Mouse (Mus musculus) mature B cell (primary cell): ENCODE measurements around the gene D13Ertd608e.
"Not testable (repeated sequence)": the region's sequence is repeated elsewhere in the genome, so short reads cannot be mapped to it uniquely, and the experiment has no call there.

Experiments
- in situ Hi-C: fragments of 300-500 bp; cut with MboI; formaldehyde crosslinking; loops from 2 replicates; pipeline ENCODE4 v1.14.3; 2019

Gene D13Ertd608e

DNA sequence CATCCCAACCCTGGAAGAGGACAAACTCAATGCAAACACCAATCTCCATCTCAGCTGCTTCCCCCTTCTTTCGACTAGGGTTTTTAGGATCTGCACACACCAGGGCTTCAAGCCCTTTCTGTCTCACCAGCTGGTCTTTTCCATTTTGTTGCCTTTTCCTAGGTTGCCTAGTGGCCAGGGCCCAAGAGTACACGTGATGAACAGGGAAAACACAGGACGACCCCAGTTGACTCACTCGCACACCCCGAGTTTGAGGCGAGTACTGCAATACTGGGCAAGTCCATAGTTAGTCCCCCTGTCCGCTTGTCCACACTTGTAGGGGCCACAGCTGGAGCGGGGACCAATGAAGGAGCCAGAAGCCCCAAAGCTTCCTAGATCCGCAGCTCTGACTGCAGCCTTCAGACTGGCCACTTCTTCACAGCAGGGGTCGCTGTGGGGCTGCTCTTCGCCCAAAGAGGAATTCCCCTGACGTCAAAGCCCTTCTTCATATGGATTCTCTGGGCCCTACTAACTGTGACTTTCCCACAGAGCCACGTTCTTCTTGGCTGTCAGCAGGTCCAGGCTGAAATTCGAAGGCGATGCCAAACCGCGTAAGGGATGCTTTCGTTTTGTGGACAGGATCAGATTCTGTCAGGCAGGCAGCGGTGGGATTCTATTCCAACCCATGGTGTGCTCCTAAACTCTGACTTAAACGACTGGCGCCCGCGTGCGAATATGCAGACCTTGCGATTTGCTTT is at the start of gene D13Ertd608e:
TSS of gene D13Ertd608e (plus strand) at position 687 of the 737 bp plus-strand sequence.
- in situ Hi-C loops = not testable (repeated sequence)

DNA sequence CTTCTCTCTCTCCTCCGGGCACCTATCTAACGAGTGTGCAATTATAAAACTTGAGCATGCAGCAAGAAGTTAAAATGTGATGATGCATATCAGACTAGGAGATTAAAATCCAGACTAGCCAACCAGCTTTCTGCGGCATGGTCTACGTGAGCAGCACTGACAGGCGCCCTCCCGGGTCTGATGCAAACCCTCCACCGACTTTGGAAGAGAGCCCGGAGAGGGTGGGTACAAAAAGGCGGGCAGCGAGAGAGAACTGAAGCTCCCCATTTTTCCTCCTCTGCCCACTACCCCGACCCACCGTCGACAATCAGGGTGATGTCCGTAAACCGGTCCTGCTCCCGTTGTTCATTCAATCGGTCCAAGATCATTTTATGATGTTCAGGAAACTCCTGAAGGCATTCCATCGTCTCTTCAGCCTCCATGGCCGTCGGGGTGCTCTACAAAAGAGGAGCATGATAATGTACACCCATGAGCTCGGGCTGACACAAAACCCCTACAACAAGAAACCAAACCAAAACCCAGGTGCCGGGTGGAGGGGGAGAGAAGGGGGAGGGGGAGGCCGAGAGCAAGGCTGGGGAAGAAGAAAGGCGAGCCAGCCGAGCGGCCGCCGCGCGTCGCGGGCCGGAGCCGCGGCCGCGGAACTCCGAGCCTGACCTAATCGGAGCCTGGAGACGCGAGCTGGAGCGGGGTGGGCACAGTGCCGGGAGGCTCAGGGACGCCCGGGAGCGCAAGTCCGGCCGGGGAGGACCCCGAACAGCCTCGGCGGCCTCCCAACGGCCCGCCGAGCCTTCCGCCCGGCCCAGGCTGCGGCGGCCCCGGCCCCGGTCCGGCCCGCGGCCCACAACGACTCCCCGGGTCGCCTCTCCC is 45.7 kb upstream of the D13Ertd608e start:
- in situ Hi-C loops = no loop called here

- in situ Hi-C loops = no loop called here
Observed at GRCm38 (mm10) chr13:119790761-119791579, 44.8 kb upstream of the D13Ertd608e start, which contains the start of gene Zfp131. Gene Zfp131, minus strand, starts transcription at chr13:119790889.

DNA sequence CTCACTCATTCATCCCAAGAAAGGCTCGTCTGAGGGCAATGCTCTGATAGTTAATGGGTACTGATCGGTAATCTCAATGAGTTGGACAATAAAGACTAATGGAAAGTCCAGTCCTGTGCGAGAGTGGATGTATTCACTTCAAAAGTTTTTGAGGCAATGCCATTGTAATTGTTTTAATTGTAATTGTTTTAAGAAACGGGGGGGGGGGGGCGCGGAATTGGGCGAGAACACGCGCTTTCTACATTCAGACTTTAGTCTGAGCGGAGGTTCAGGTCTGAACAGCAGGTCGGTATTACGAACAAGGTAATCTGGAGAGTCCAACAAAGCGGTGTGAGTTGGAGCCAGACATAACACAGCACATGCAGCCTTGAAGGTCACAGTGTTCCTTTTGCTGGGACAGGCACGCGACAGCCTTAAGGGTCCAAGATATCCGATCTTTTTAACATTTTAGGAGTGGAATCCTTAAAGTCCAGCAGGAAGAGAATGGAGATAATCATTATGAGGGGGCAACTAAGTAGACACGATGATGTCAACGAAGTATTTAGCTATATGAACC is 44.1 kb upstream of the D13Ertd608e start:
- in situ Hi-C loops = no loop called here

- in situ Hi-C loops = no loop called here
Observed at GRCm38 (mm10) chr13:119792791-119793404, 42.9 kb upstream of the D13Ertd608e start.

DNA sequence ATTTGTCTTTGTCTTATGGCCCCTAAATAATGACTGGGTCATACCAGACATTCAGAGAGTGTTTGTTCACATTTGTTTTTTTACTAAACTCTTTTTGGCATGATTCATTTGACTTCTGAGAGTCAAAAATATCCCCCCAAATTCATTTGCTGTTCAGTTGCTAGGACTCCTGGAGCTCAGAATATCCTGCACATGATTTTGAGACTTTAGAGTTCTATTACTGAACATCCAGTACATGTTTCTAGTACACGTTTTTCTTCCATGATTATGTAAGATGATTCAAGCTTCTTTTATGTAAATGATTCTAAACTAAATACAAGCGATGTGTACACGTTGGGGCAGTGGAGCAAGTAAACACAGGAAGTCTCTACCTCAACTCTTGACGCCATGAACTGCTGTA is 38.1 kb upstream of the D13Ertd608e start:
- in situ Hi-C loops = no loop called here

DNA sequence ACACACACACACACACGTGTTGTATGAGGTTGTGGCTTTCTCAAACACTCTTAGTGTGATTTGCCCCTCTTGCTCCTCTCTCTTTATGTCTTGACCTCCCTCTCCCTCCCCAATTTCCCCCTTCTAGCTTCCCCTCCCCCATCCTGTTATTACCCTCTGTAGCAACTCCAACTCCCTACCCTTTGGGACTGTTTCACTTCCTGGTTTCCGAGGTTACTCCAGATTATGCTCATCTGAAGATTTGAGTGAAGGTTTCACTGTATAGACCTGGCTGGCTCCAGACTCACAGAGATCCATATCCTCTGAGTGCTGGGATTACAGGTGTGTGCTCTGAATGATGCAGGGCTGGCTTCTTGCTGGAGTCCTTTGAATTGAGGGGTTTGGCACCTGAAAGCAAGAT is 26.9 kb upstream of the D13Ertd608e start:
- in situ Hi-C loops = no loop called here

DNA sequence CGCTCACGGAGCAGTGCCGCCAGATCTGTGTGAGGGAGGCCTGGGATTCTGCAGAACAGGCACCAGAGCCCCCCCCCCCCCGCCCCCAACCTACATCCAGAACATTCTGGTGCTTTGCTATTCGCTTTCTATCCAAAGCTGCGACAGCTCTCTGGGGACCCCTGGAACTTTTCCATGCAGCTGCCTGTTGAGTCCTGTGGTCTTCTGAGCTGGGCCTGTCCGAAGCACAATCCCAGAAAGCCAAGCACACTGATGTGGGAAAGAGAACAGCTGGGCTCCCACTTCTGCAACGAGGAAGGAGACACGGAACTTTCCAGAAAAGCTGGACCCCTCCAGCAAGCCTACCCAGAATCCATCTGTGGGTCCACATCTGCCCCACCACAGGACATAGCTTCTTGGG is 25.8 kb upstream of the D13Ertd608e start:
- in situ Hi-C loops = no loop called here

GRCm38 (mm10) chr13:119816798-119817197 is 19.0 kb upstream of the D13Ertd608e start:
- in situ Hi-C loops = no loop called here

GRCm38 (mm10) chr13:119817579-119818206 is 18.1 kb upstream of the D13Ertd608e start:
- in situ Hi-C loops = no loop called here

DNA sequence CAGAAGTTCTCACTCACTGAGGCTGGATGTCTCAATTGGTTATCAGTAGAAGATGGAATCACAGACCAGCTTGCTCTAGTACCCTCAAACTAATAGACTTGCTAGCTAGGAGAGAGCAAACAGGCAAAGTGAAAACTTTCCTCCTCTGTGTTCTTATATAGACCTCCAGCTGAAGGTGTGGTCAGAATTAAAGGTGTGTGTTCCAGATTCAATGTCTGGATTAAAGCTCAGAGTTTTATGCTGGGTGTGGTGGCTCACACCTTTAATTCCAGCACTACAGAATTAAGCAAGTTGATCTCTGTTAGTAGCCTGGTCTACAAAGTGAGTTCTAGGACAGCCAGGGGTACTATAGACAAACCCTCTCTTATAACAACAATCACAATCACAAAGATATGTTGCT is 5.7 kb upstream of the D13Ertd608e start, which contains the start of gene AF067063:
TSS of gene AF067063 (minus strand) at position 101 of the 400 bp plus-strand sequence.
- in situ Hi-C loops = not testable (repeated sequence)

DNA sequence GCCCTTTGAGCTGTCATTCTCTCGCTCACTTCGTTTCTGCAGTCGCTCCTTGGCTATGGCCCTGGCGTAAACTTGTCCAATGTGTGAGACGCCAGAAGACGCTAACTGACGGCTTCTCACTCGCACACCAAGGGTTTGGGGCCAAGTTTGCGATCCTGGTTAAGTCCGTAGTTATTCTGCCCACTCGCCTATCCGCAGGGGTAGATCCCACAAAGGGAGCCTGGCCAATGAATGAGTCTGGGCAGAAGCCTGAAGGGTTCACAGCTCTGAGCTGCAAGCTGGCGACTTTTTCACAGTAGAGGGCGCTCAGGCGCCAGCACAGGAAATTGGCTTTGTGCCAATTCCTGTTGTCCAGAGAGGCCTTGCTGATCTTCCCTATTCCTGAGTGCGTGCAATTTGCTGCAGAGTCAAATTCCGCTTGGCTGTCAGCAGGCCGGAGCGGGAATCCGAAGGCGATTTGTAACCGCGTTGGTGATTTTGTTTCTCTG is 562 bp downstream of the D13Ertd608e start:
- in situ Hi-C loops = not testable (repeated sequence)

GRCm38 (mm10) chr13:119837719-119838337 is 2.0 kb downstream of the D13Ertd608e start:
- in situ Hi-C loops = not testable (repeated sequence)

GRCm38 (mm10) chr13:119839982-119840381 is 4.2 kb downstream of the D13Ertd608e start:
- in situ Hi-C loops = not testable (repeated sequence)

DNA sequence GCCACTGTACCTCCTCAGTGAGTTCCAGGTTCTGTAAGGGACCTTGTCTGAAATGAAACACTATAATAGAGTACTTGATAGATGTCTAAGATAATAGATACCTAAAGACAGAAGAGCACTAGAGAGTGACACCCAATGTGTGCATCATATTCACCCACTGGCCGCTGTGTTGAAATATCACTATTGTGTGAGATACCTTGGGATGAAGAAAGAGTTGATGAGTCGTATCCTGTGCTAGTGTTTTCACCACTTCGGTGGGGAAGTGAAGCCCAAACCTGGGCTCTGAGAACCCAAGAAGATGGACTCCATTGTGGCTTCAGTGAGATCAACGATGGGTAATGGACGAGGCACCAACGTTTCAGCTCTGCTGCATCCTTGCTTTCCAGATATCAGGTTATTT is 26.6 kb downstream of the D13Ertd608e start:
- in situ Hi-C loops = not testable (repeated sequence)

DNA sequence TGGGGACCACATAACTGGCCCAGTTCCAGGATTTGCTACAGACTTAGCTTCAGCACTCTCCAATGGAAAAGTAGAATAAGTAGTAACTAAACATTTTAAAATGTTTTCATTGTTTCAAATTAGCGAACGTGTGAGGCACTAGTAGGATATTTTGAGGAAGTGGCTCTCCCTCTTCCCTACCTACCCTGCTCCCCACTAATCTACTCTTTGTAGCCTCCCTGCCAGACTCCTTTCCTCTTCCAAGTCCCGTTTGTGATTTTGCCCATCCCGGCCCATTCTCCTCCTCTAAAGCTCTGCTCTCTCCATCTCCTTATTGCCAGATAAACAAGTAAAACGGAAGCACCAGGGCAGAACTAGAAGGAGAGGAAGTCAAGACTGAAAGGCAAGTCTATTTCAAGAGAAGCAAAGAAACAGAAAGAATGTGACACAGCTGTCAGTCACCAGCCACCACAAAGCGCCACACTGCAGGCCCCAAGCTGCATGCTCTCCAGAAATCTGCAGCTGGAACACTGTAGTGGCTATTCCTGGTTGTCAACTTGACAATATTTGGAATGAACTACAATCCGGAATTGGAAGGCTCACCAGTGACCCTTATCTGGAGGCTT is 28.7 kb downstream of the D13Ertd608e start:
- in situ Hi-C loops = not testable (repeated sequence)

GRCm38 (mm10) chr13:119886896-119887295 is 51.1 kb downstream of the D13Ertd608e start:
- in situ Hi-C loops = not testable (repeated sequence)

GRCm38 (mm10) chr13:119894685-119895084 is 58.9 kb downstream of the D13Ertd608e start, which contains the start of gene Tcstv1:
Gene Tcstv1, minus strand, starts transcription at chr13:119894785.
- in situ Hi-C loops = not testable (repeated sequence)
